Mouse (Mus musculus) limb, embryonic 14.5 days (tissue): ENCODE data around the gene Fam120a. TPM values are rescaled to one million over a fixed set of nuclear protein-coding genes. Genes with fewer than 3 reads are reported as not detected.
A peak's percentile ranks its signal among the peaks of the same experiment; 100 is the strongest.

ENCODE experiments used
- ATAC-seq: fragments of 200-750 bp; cut with Nextera tagmentation; 2 replicates; pipeline ENCODE4 v1.8.0; 2017; ENCODE audit warnings: low read depth, moderate number of reproducible peaks, moderate TSS enrichment; ENCODE audit not compliant: low FRiP score
- DNase-seq: peaks from one replicate; pipeline ENCODE4 v3.0.0-alpha.2; 2015; ENCODE audit warnings: low spot score
- H3K27ac ChIP-seq: fragments of 300-500 bp; sonication (generic); replicated peaks from 2 replicates; pipeline ENCODE4 v1.5.1; 2014; ENCODE audit warnings: low read depth, mild to moderate bottlenecking, low read length, moderate library complexity, mixed read lengths
- H3K27me3 ChIP-seq: fragments of 300-500 bp; sonication (generic); 2 replicates; pipeline ENCODE4 v1.6.1; 2014; ENCODE audit warnings: low read length, mixed read lengths; ENCODE audit not compliant: control insufficient read depth, insufficient read depth
- H3K36me3 ChIP-seq: fragments of 300-500 bp; sonication (generic); 2 replicates; pipeline ENCODE4 v1.6.1; 2014; ENCODE audit warnings: mild to moderate bottlenecking, low read length, moderate library complexity, mixed read lengths; ENCODE audit not compliant: control insufficient read depth, insufficient read depth
- H3K4me1 ChIP-seq: fragments of 300-500 bp; sonication (generic); 2 replicates; pipeline ENCODE4 v1.6.1; 2014; ENCODE audit warnings: antibody characterized with exemption, low read length, mixed read lengths; ENCODE audit not compliant: control insufficient read depth, insufficient read depth
- H3K4me2 ChIP-seq: fragments of 300-500 bp; sonication (generic); replicated peaks from 2 replicates; pipeline ENCODE4 v1.6.1; 2014; ENCODE audit warnings: low read depth, mild to moderate bottlenecking, low read length, moderate library complexity; ENCODE audit not compliant: severe bottlenecking
- H3K4me3 ChIP-seq: fragments of 300-500 bp; sonication (generic); replicated peaks from 2 replicates; pipeline ENCODE4 v1.5.1; 2014; ENCODE audit warnings: low read length
- H3K9ac ChIP-seq: fragments of 300-500 bp; sonication (generic); 2 replicates; pipeline ENCODE4 v1.6.1; 2014; ENCODE audit warnings: mild to moderate bottlenecking, low read depth, low read length, moderate library complexity; ENCODE audit not compliant: severe bottlenecking
- H3K9me3 ChIP-seq: fragments of 300-500 bp; sonication (generic); 2 replicates; pipeline ENCODE4 v1.6.1; 2016; ENCODE audit warnings: low read length; ENCODE audit not compliant: control insufficient read depth
- POLR2A ChIP-seq: fragments of 200-500 bp; IDR thresholded peaks from 2 replicates; pipeline ENCODE4 v1.8.0; 2012; ENCODE audit warnings: inconsistent platforms, mild to moderate bottlenecking, moderate library complexity, borderline replicate concordance; ENCODE audit not compliant: insufficient read depth, insufficient read length; ENCODE audit errors: extremely low read depth
- WGBS: fragments of 180-500 bp; shearing (Covaris S2); extraction: QIAGEN DNeasy Blood & Tissue Kit; methylation state at CpG from one replicate; pipeline ENCODE4 v1.1.7; 2014; 5-methylcytosine and 5-hydroxymethylcytosine counted together
- polyA plus RNA-seq, 2 experiments: library from polyadenylated mRNA; depleted of rRNA in 1 of 2; stranded (reverse) in 1 of 2; unstranded in 1 of 2; fragments of >200 nt; fragmentation: Nextera tagmentation in 1 of 2; extraction: Ambion mirVana in 1 of 2; gene quantifications; 2 replicates each; pipeline versions ENCODE4 v1.2.1 to v1.2.3; 2012 to 2014

Fam120a gene
- polyA plus RNA-seq, 2 experiments, result 37.6 to 104 TPM

DNA sequence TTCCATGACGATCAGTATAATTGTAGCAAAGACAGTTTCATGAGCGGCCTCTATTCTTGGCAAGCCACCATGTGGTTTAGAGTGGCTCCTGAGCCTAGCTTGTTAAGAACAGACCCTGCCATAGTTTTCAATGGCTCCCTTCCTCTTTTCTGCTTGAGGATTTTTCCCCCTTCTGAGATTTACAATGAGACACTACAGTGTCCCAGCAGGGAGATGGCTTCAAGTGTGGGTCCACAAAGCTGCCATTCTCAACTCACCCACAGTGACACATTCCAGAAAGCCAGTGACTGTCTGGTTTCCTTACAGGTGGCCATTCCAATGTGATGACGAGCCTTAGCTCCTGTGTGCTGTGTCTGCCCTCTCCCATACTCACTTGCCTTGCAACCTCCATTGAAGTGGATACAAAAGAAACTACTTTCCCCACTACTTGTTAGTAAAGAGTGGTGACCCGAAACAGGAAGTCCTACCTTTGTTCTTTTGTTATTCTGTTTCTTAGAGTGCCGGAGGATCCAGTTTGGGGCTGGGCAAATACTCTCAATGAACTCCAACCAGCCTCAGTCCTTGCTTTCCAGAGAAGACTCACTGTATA is 45.5 kb upstream of the Fam120a start:
- 61% methylated on average over 5 of the region's 5 CpGs for WGBS
- Histone ChIP-seq H3K4me2 (no peak overlapping the region), H3K27me3 (no peaks in the 10 kb centered on the region), H3K36me3 (no peaks in the 10 kb centered on the region), H3K9ac (no peak overlapping the region), H3K4me1 (peaks cover 15% of the 10 kb centered on the region), H3K9me3 (no peaks in the 10 kb centered on the region), H3K27ac (no peak overlapping the region), H3K4me3 (no peak overlapping the region)
- DNase-seq, result no peak
- no peak for TF ChIP-seq POLR2A
- ATAC-seq, result no peak

DNA sequence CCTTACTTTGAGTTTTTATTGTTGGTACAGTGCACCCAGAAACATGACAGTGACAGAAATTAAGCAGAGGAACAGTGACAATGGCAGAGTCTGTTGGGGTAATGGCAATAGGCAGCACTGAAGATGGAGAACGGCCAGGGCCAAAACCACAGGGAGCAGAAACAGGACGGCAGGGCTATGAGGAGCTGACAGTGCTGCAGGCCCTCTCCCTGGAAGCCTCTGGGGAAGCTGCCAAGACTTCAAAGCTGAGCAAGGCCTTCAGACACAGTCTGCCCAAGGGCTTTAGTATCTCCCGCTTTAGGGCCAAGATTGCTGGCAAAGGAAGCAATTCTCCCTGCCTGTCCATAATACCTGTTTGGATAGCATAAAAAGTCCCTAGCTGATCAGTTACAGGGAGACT is 33.9 kb upstream of the Fam120a start:
- no peaks in the 10 kb centered on the region for H3K9me3 ChIP-seq
- H3K4me3 ChIP-seq, result no peak overlapping the region
- H3K27ac ChIP-seq, result no peak overlapping the region; the same call in 1 of the 2 replicates
- no peak overlapping the region for H3K4me2 ChIP-seq
- no peak for DNase-seq
- no peak for TF ChIP-seq POLR2A
- WGBS, result 53% methylated on average over 3 of the region's 3 CpGs
- H3K4me1 ChIP-seq, result no peaks in the 10 kb centered on the region
- no peak overlapping the region for H3K9ac ChIP-seq
- no peak for ATAC-seq
- H3K27me3 ChIP-seq, result no peaks in the 10 kb centered on the region
- no peaks in the 10 kb centered on the region for H3K36me3 ChIP-seq

DNA sequence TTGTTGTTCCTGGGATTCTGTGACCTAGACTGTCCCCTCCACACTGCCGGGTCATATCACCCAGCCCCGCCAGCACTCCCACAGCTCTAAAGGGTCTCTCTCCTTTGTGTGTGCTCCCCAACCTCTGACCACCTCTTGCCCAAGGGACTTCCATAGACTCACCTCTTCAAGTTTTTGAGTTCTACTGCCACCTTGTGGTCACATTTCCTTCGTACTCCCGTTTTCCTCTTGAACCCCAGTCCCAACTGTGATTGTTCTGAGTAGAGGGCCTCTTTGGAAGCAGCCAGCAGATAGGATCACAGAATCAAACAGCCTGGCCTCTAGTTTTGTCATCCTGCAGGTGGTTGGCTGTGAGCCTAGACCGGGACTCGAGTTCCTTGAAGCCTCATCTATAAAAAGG is 30.8 kb upstream of the Fam120a start:
- 8% methylated on average over 6 of the region's 6 CpGs for WGBS
- H3K4me1 ChIP-seq, result peaks cover 3% of the 10 kb centered on the region; the same call in 1 of the 2 replicates
- no peak for ATAC-seq
- H3K9ac ChIP-seq, result no peak overlapping the region
- no peaks in the 10 kb centered on the region for H3K9me3 ChIP-seq
- DNase-seq, result peak; percentile 58
- H3K27ac ChIP-seq, result no peak overlapping the region
- no peak overlapping the region for H3K4me2 ChIP-seq
- no peak overlapping the region for H3K4me3 ChIP-seq
- TF ChIP-seq POLR2A, result no peak
- no peaks in the 10 kb centered on the region for H3K36me3 ChIP-seq
- H3K27me3 ChIP-seq, result no peaks in the 10 kb centered on the region

DNA sequence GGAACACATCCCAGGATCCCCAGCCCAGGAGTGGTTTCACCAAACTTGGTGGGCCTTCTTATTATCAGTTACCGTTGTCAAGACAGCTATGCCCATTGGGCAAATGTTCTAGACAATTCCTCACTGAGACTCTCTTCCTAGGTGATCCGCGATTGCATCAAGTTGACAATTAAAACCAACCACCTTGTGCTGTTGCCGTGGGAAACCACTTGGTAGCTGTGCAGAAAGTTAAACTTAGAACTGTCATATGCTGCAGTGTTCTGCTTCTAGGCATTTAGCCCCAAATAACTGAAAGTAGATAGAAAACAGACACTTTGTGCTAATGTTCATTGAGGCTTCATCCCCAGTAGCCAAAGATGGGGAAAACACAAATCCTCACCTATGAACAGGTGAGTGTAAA is 28.9 kb upstream of the Fam120a start:
- Histone ChIP-seq H3K27ac (no peak overlapping the region), H3K9ac (no peak overlapping the region), H3K4me2 (no peak overlapping the region), H3K36me3 (no peaks in the 10 kb centered on the region), H3K27me3 (no peaks in the 10 kb centered on the region), H3K4me1 (peaks cover 3% of the 10 kb centered on the region; the same call in 1 of the 2 replicates), H3K9me3 (no peaks in the 10 kb centered on the region), H3K4me3 (no peak overlapping the region)
- TF ChIP-seq POLR2A, result no peak
- 83% methylated on average over 4 of the region's 4 CpGs for WGBS
- no peak for DNase-seq
- ATAC-seq, result no peak

DNA sequence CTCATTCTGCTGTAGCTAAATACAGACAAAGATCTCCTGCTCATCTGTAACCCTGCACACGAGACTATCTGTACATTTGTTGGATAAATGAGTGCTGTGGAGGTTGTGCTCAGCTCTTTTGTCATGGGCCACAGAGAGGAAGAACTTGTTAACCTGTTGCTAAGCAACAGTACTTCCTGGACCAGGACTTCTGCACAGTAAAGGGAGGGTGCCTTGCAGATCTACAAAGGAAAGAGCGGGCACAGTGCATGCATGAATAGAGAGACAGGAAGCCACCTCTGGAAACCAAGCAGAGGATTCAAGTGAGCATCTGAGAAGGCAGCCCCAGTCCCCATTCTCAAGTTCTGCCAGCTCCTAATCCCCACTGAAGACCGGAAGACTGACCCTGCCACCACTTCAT is 27.1 kb upstream of the Fam120a start:
- Histone ChIP-seq H3K4me3 (no peak overlapping the region), H3K4me1 (peaks cover 3% of the 10 kb centered on the region; the same call in 1 of the 2 replicates), H3K9ac (no peak overlapping the region), H3K9me3 (no peaks in the 10 kb centered on the region), H3K27ac (no peak overlapping the region), H3K36me3 (no peaks in the 10 kb centered on the region), H3K27me3 (no peaks in the 10 kb centered on the region), H3K4me2 (no peak overlapping the region)
- 37% methylated on average over 3 of the region's 3 CpGs for WGBS
- no peak for DNase-seq
- TF ChIP-seq POLR2A, result no peak
- ATAC-seq, result no peak
